Mouse (Mus musculus) spleen, adult 2 months (tissue): ENCODE results near the gene Gm20388. TPM values are rescaled to one million over a fixed set of nuclear protein-coding genes. Genes with fewer than 3 reads are reported as not detected.
A peak's percentile ranks its signal among the peaks of the same experiment; 100 is the strongest.

Experiments
- DNase-seq, 2 experiments: peaks; one replicate each; pipeline versions ENCODE4 v3.0.0 to v3.0.0-alpha.2; 2012 to 2021; ENCODE audit warnings: low spot score in 2 of 2, low read depth in 1 of 2
- H3K27ac ChIP-seq: fragments of 200-500 bp; 2 replicates; pipeline ENCODE4 v1.5.1; 2012; ENCODE audit warnings: low read length, inconsistent platforms; ENCODE audit not compliant: insufficient read depth
- H3K27me3 ChIP-seq: fragments of 200-500 bp; 2 replicates; pipeline ENCODE4 v1.6.1; 2012; ENCODE audit warnings: mild to moderate bottlenecking, moderate library complexity, low read length, inconsistent platforms; ENCODE audit not compliant: control insufficient read depth, insufficient read depth
- H3K36me3 ChIP-seq: fragments of 200-500 bp; 2 replicates; pipeline ENCODE4 v1.6.1; 2012; ENCODE audit warnings: mild to moderate bottlenecking, low read length, inconsistent platforms; ENCODE audit not compliant: control insufficient read depth, insufficient read depth
- H3K4me1 ChIP-seq: fragments of 200-500 bp; 2 replicates; pipeline ENCODE4 v1.6.1; 2011; ENCODE audit warnings: inconsistent platforms; ENCODE audit not compliant: control insufficient read depth, insufficient read depth, insufficient read length
- H3K4me3 ChIP-seq: fragments of 200-500 bp; 2 replicates; pipeline ENCODE4 v1.5.1; 2011; ENCODE audit warnings: mild to moderate bottlenecking, inconsistent platforms; ENCODE audit not compliant: insufficient read depth, insufficient read length; ENCODE audit errors: extremely low read depth
- CTCF ChIP-seq: fragments of 200-500 bp; IDR thresholded peaks from 2 replicates; pipeline ENCODE4 v1.5.1; 2011; ENCODE audit warnings: mild to moderate bottlenecking, inconsistent platforms; ENCODE audit not compliant: insufficient read depth, insufficient read length, insufficient replicate concordance; ENCODE audit errors: extremely low read depth
- POLR2A ChIP-seq: fragments of 200-500 bp; IDR thresholded peaks from 2 replicates; pipeline ENCODE4 v1.6.1; 2011; ENCODE audit warnings: low read depth, low read length, inconsistent platforms
- WGBS: fragments of 180-500 bp; shearing (Covaris S2); methylation state at CpG from one replicate; pipeline ENCODE4 v1.1.7; 2018; 5-methylcytosine and 5-hydroxymethylcytosine counted together
- polyA plus RNA-seq: library from polyadenylated mRNA; depleted of rRNA; stranded (reverse); fragments of >200 nt; gene quantifications from 2 replicates; pipeline ENCODE4 v1.2.3, GENCODE M21; 2012

The Gm20388 gene
- polyA plus RNA-seq, 1 experiment = 26.1 TPM

DNA sequence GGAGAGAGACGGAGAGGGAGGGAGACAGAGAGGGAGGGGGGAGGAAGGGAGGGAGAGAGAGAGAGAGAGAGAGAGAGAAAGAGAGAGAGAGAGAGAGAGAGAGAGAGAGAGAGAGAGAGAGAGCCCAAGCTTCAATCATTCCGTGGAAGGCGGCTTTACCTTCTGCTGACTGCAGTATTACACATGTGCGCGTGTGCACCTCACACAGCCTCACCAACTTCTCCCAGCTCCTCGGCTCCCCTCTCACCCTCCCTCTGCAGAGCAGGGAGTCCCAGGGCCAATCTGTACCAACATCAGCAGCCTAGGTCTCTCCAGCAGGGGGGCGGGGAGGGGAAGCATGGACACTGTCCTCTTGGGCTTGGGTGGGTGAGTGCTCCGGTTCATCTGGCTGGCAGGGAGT lies 2452.3 kb downstream of the Gm20388 start:
- 57% methylated on average over 8 of the region's 8 CpGs for WGBS

DNA sequence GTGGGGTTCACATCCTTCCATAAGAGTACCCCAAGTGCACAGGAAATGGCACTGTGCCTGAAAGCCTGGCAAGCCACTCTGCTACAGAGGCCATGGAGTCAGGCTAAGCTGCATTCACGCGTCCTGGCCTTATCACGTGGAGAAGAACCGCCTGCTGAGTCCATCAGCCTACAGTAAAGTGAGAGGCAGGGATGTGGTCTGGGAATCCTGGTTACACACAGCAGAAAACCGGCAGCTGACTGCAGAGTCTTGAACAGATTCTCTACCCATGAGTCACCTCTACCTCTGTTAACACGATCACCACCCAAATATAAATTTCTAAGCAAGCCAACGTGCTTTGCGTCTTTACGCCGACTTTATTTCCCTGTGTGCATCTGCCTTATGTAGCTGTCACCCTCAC lies 2457.9 kb downstream of the Gm20388 start:
- Histone ChIP-seq H3K27ac (no peak overlapping the region), H3K36me3 (no peaks in the 10 kb centered on the region), H3K4me1 (no peaks in the 10 kb centered on the region), H3K27me3 (no peaks in the 10 kb centered on the region), H3K4me3 (no peak overlapping the region)
- WGBS = 85% methylated on average over 10 of the region's 10 CpGs
- TF ChIP-seq CTCF (no peak), POLR2A (no peak)
- DNase-seq = no peak

More for the DNA sequence above, 2452.3 kb downstream of the Gm20388 start:
- H3K36me3 ChIP-seq = no peaks in the 10 kb centered on the region
- no peak overlapping the region for H3K27ac ChIP-seq
- no peaks in the 10 kb centered on the region for H3K4me1 ChIP-seq
- no peak for DNase-seq
- H3K4me3 ChIP-seq = no peak overlapping the region
- TF ChIP-seq POLR2A = no peak
- no peaks in the 10 kb centered on the region for H3K27me3 ChIP-seq

DNA sequence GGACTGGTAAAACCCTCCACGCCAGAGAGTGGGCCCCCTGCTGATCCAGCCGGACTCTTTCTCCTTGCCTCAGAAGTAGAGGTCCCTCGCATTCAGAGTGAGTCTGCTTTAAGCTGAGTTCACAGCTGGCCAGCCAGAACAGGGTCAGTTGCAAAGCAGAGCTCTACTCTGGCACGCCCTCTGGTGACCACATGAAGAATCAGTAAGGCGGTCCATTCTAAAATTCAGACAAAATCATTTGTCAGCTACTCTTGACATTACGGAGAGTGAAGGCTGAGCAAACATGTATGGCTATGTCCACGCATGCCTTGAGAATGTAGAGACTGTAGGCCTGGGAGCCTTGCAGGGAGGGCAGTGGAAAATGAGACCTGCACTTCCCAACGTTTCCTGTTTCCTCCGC lies 2459.0 kb downstream of the Gm20388 start:
- Histone ChIP-seq H3K36me3 (no peaks in the 10 kb centered on the region), H3K4me3 (no peak overlapping the region), H3K4me1 (no peaks in the 10 kb centered on the region), H3K27ac (no peak overlapping the region), H3K27me3 (no peaks in the 10 kb centered on the region)
- DNase-seq = peak in 1 of 2 experiments; percentile 41
- TF ChIP-seq CTCF (peak; percentile 68; the same call in 1 of the 2 replicates), POLR2A (no peak)
- WGBS = 18% methylated on average over 9 of the region's 9 CpGs

DNA sequence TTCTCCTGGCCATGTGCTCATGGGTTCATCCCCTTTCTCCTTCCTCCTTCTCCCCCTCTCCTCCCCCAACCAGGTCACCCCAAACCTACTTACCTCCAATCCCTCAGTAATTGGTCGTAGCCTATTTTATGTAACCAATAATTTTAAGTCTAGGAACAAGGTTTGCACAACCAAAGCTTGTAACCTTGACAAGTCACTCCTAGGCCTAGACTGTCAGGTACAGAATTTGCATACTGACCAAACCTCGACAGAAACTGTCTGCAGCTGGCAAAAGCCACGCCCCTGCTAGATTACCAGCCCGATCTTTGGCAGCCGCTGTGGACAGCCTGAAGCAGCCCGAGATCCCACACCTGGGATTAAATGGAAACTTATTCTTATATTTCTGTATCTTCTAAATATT lies 2461.1 kb downstream of the Gm20388 start:
- H3K27ac ChIP-seq = no peak overlapping the region
- TF ChIP-seq CTCF (no peak), POLR2A (no peak)
- WGBS = 57% methylated on average over 6 of the region's 6 CpGs
- H3K4me1 ChIP-seq = no peaks in the 10 kb centered on the region
- no peak for DNase-seq
- no peaks in the 10 kb centered on the region for H3K36me3 ChIP-seq
- H3K27me3 ChIP-seq = no peaks in the 10 kb centered on the region
- no peak overlapping the region for H3K4me3 ChIP-seq

DNA sequence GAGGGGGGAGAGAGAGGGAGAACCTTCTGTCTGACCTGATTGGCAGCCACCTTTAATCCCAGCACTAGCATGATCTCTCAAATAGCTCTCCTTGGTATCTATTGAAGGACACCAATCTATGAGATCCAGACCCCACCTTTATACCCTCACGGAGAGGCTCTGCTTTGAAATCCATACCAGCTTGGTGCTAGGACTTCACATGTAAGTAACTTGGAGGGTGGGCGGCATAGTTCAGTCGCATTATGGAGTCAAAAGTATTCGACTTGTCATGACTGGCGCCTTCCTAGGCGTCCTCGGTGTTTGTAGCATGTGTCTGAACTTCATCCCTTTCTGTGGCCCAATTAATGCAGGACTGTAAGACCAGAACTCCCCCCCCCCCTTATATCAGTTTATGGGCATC lies 2464.7 kb downstream of the Gm20388 start:
- DNase-seq = no peak
- TF ChIP-seq CTCF = no peak
- TF ChIP-seq POLR2A = no peak
- 95% methylated on average over 7 of the region's 7 CpGs for WGBS
- Histone ChIP-seq H3K27me3 (no peaks in the 10 kb centered on the region), H3K4me3 (no peak overlapping the region), H3K4me1 (no peaks in the 10 kb centered on the region; the same call in 1 of the 2 replicates), H3K36me3 (peaks cover 3% of the 10 kb centered on the region), H3K27ac (no peak overlapping the region)

DNA sequence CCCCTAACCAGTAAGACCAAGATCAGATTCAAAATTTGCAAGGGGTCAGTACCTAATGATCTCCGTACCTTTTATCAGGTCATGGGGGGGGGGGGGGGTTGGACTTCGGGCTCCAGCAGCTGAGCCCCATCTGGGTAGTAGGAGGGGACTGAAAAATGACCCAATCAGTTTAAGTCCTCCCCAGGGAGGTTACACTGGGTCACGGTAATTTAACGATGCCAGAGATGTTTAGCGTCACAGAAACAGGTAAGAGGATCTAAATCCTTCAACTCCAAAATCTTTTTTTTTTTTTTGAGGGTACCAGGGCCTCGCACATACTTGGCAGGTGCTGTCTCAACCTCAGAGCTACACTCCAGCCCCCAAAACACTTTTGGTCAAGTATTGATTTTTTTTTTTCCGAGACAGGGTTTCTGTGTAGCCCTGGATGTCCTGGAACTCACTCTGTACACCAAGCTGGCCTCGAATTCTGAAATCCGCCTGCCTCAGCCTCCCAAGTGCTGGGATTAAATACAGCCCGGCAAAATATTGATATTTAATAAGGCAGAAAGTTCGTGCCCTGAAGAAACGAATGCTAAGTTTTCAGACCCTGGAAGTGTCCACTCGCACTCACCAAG lies 2465.2 kb downstream of the Gm20388 start:
- Histone ChIP-seq H3K36me3 (peaks cover 3% of the 10 kb centered on the region), H3K4me1 (no peaks in the 10 kb centered on the region; the same call in 1 of the 2 replicates), H3K27ac (no peak overlapping the region), H3K27me3 (no peaks in the 10 kb centered on the region), H3K4me3 (peak overlapping the region; percentile 61)
- 16% methylated on average over 13 of the region's 13 CpGs for WGBS
- TF ChIP-seq CTCF (no peak), POLR2A (no peak)
- DNase-seq = no peak
